Mouse (Mus musculus): ENCODE results near the gene Tjp3. TPM values are rescaled to one million over a fixed set of nuclear protein-coding genes. Genes with fewer than 3 reads are reported as not detected.
A peak's percentile ranks its signal among the peaks of the same experiment; 100 is the strongest.

The Tjp3 gene
- polyA plus RNA-seq, 1 experiment from 2014 or later = 3.2 TPM

GRCm38 (mm10) chr10:81297246-81297645 is 5.9 kb upstream of the Tjp3 start:
- Histone ChIP-seq H3K4me1 (replicated peaks) (peaks cover 36% of the 10 kb centered on the region), H3K36me3 (peaks cover 18% of the 10 kb centered on the region), H3K9me3 (no peaks in the 10 kb centered on the region), H3K4me2 (no peak overlapping the region), H3K27ac (0 out of 2 replicates have a peak overlapping the region, but pooled peaks have one; percentile 24), H3K9ac (replicated peaks) (no peak overlapping the region), H3K27me3 (peaks cover 2% of the 10 kb centered on the region), H3K4me3 (replicated peaks) (no peak overlapping the region)
- 79% methylated on average over 6 of the region's 6 CpGs for WGBS
- ATAC-seq (ENCODE audit: insufficient number of reproducible peaks, insufficient read depth, low FRiP score, low TSS enrichment, low read depth) = no peak

- WGBS = 85% methylated on average over 6 of the region's 6 CpGs
- Histone ChIP-seq H3K27ac (peak overlapping the region; percentile 19; the same call in 1 of the 2 replicates), H3K4me2 (peak overlapping the region; percentile 98; the same call in 1 of the 2 replicates), H3K9me3 (no peaks in the 10 kb centered on the region), H3K27me3 (peaks cover 22% of the 10 kb centered on the region), H3K9ac (replicated peaks) (no peak overlapping the region), H3K36me3 (peaks cover 18% of the 10 kb centered on the region), H3K4me3 (replicated peaks) (peak overlapping the region; percentile 78; the same call in 1 of the 2 replicates), H3K4me1 (replicated peaks) (peaks cover 31% of the 10 kb centered on the region)
- ATAC-seq (ENCODE audit: insufficient number of reproducible peaks, insufficient read depth, low FRiP score, low TSS enrichment, low read depth) = no peak
Measured at GRCm38 (mm10) chr10:81295185-81295584, 3.8 kb upstream of the Tjp3 start.

DNA sequence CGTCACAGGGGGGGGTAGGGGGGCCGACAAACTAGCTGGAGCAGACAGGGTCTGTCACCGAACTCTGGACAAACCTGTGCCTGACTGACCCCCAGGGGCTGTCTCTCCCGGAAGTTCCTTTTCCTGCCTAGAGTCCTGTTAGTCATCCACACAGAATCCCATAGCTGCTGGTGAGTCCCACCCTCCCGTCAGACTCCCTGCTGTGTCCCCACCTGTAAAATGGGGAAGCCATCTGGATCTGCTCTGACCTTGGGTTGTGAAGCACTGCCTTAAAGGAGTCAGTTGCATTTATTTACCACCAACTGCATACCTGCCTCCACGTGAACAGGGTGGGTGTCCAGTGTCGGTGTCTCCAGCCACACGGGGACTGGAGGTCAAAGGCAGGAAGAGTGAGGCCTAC is 3.1 kb upstream of the Tjp3 start:
- peaks cover 18% of the 10 kb centered on the region for H3K36me3 ChIP-seq
- H3K4me3 ChIP-seq (replicated peaks) = peak overlapping the region; percentile 78
- peaks cover 29% of the 10 kb centered on the region for H3K27me3 ChIP-seq
- ATAC-seq (ENCODE audit: insufficient number of reproducible peaks, insufficient read depth, low FRiP score, low TSS enrichment, low read depth) = no peak
- 42% methylated on average over 8 of the region's 8 CpGs for WGBS
- peak overlapping the region; percentile 83; the same call in 1 of the 2 replicates for H3K9ac ChIP-seq (replicated peaks)
- peaks cover 31% of the 10 kb centered on the region for H3K4me1 ChIP-seq (replicated peaks)
- H3K9me3 ChIP-seq = no peaks in the 10 kb centered on the region
- H3K4me2 ChIP-seq = peak overlapping the region; percentile 98
- no peak overlapping the region for H3K27ac ChIP-seq

DNA sequence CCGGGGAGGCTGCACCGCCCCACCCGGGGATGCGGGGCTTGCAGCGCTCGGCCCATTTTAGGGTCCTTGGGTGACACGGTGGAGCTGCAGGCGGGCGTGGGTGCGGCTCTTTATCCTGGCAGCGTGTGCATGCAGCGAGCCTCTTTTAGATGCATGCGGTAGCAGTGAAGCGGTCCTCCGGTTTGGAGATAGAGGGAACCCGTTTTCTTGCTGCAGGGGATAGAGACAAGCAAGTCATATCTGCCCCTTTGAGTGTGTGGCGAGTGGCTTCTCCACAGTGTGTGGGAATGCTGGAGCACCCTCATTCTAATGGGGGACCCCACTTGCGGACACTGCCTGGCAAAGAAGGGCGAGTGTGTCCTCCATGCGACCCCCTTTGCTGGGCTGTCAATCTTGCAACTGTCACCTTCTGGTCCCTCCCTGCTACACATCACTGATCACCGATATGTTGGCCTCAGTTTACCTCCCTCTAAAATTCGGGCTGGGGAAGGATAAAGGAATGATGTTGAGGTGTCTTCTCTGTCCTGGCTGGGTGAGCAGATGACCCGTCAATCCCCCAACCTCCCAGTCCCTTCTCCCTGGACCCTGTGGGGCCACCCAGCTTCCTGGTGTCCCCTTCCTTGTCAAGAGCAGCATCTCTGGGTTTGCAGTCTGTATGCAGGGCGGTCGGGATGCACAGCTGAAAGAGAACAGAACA is 2.1 kb upstream of the Tjp3 start:
- Histone ChIP-seq H3K9ac (replicated peaks) (peak overlapping the region; percentile 83), H3K4me1 (replicated peaks) (peaks cover 31% of the 10 kb centered on the region), H3K9me3 (no peaks in the 10 kb centered on the region), H3K27ac (peak overlapping the region; percentile 86; the same call in 1 of the 2 replicates), H3K27me3 (peaks cover 36% of the 10 kb centered on the region), H3K4me2 (peak overlapping the region; percentile 98), H3K4me3 (replicated peaks) (peak overlapping the region; percentile 78), H3K36me3 (peaks cover 16% of the 10 kb centered on the region)
- no peak for ATAC-seq (ENCODE audit: insufficient number of reproducible peaks, insufficient read depth, low FRiP score, low TSS enrichment, low read depth)
- 3% methylated on average over 25 of the region's 25 CpGs for WGBS

DNA sequence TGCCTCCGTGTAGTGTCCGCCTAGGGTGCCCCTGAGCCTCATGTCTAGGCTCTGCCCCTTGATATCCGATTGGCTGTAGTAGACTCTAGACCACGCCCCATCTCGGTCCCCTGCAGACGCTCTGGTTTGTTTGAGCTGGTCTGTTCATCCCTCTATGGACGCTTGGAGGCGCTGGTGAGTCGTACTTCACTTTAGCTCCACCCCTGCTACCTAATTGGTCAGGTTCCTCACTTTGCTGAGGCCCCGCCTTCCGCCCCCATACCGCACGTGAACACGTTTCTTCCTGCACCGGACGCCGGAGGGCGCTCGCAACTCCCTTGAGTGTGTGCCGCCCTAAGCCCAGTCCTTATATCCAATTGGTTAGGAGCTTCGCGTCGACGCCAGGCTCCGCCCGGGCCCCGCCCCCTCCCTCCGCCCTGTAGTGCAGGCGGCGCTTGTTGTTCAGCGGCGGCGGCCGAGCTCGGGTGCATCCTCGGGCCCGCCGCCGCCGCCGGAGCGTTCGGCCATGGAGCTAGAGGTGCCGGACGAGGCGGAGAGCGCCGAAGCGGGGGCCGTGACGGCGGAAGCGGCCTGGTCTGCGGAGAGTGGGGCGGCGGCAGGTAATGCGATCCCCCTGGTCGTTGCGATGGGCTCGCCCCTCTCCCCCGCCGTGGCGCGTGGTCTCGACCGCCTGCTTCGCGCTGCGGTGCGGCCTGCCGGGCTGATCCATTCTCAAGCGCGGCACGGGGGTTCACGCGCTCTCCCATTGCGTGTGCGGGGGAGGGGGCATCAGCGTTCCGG is 1.4 kb upstream of the Tjp3 start, which contains the start of gene Pip5k1c:
Pip5k1c (plus strand) TSS at position 410 of the 780 bp plus-strand sequence.
- H3K9ac ChIP-seq (replicated peaks) = peak within 1 kb of the TSS; percentile 83
- H3K27ac ChIP-seq = peak within 1 kb of the TSS; percentile 86
- peak within 1 kb of the TSS; percentile 78 for H3K4me3 ChIP-seq (replicated peaks)
- peaks cover 31% of the 10 kb centered on the region for H3K4me1 ChIP-seq (replicated peaks)
- peaks cover 10% of the 10 kb centered on the region; the same call in 1 of the 2 replicates for H3K36me3 ChIP-seq
- peak; percentile 94 for ATAC-seq (ENCODE audit: insufficient number of reproducible peaks, insufficient read depth, low FRiP score, low TSS enrichment, low read depth)
- no peaks in the 10 kb centered on the region for H3K9me3 ChIP-seq
- H3K27me3 ChIP-seq = peaks cover 43% of the 10 kb centered on the region
- peak within 1 kb of the TSS; percentile 98 for H3K4me2 ChIP-seq
- under 1% methylated on average over 53 of the region's 80 CpGs for WGBS

GRCm38 (mm10) chr10:81290698-81291460 is 502 bp downstream of the Tjp3 start:
- H3K4me1 ChIP-seq (replicated peaks) = peaks cover 25% of the 10 kb centered on the region
- WGBS = 16% methylated on average over 24 of the region's 24 CpGs
- no peaks in the 10 kb centered on the region for H3K9me3 ChIP-seq
- H3K4me2 ChIP-seq = 0 out of 2 replicates have a peak overlapping the region, but pooled peaks have one; percentile 17
- H3K4me3 ChIP-seq (replicated peaks) = peak overlapping the region; percentile 16; the same call in 1 of the 2 replicates
- H3K27me3 ChIP-seq = peaks cover 61% of the 10 kb centered on the region
- H3K36me3 ChIP-seq = peaks cover 10% of the 10 kb centered on the region; the same call in 1 of the 2 replicates
- H3K9ac ChIP-seq (replicated peaks) = 0 out of 2 replicates have a peak overlapping the region, but pooled peaks have one; percentile 31
- ATAC-seq (ENCODE audit: insufficient number of reproducible peaks, insufficient read depth, low FRiP score, low TSS enrichment, low read depth) = no peak
- H3K27ac ChIP-seq = no peak overlapping the region

GRCm38 (mm10) chr10:81289811-81290210 is 1.6 kb downstream of the Tjp3 start:
- H3K27ac ChIP-seq = no peak overlapping the region
- H3K36me3 ChIP-seq = peaks cover under 1% of the 10 kb centered on the region; the same call in 1 of the 2 replicates
- H3K27me3 ChIP-seq = peaks cover 70% of the 10 kb centered on the region
- H3K4me3 ChIP-seq (replicated peaks) = no peak overlapping the region
- 63% methylated on average over 14 of the region's 14 CpGs for WGBS
- no peak overlapping the region for H3K4me2 ChIP-seq
- H3K4me1 ChIP-seq (replicated peaks) = peaks cover 21% of the 10 kb centered on the region
- H3K9me3 ChIP-seq = no peaks in the 10 kb centered on the region
- ATAC-seq (ENCODE audit: insufficient number of reproducible peaks, insufficient read depth, low FRiP score, low TSS enrichment, low read depth) = no peak
- no peak overlapping the region for H3K9ac ChIP-seq (replicated peaks)

DNA sequence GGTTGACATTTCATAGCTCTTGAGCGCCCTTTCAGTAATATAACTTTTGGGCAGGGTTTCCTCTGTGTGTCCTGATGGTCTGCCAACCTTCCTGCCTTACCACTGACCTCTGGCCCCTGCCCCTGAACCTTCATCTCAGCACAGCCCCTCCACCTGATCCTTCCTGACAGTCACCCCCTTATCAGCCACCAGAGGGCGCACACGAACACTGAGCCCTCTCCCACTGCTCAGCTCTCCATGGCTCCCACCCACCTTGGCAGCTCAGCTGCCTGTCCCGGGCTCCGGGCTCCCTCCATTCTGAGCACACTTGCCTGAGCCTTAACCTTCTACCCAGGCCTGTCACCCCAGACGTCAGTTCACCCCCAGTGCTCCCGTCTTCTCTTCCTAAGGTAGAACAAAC is 2.1 kb downstream of the Tjp3 start:
- no peak overlapping the region for H3K4me2 ChIP-seq
- H3K9ac ChIP-seq (replicated peaks) = no peak overlapping the region
- H3K4me1 ChIP-seq (replicated peaks) = peaks cover 17% of the 10 kb centered on the region
- no peaks in the 10 kb centered on the region for H3K9me3 ChIP-seq
- H3K36me3 ChIP-seq = no peaks in the 10 kb centered on the region
- no peak overlapping the region for H3K27ac ChIP-seq
- 2% methylated on average over 7 of the region's 7 CpGs for WGBS
- no peak overlapping the region for H3K4me3 ChIP-seq (replicated peaks)
- H3K27me3 ChIP-seq = peaks cover 75% of the 10 kb centered on the region
- no peak for ATAC-seq (ENCODE audit: insufficient number of reproducible peaks, insufficient read depth, low FRiP score, low TSS enrichment, low read depth)

DNA sequence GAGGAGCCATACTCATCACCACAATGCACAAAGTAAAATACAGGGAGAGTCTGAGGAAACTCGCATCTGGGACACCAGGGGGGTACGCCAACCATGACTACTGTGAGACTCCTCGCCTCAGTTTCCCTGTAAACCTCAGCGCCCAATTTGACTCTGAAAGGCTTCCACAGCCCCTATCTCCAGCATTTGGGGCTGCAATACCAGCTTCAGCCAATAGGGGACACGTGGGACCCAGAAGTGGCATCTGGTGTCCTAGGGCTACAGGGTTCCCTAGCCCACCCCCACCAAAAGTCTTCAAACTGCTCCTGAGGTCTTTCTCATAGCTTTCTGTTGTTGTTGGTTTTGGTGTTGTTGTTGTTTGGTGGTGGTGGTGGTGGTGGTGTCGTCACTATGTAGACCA is 2.8 kb downstream of the Tjp3 start:
- peaks cover 10% of the 10 kb centered on the region for H3K4me1 ChIP-seq (replicated peaks)

DNA sequence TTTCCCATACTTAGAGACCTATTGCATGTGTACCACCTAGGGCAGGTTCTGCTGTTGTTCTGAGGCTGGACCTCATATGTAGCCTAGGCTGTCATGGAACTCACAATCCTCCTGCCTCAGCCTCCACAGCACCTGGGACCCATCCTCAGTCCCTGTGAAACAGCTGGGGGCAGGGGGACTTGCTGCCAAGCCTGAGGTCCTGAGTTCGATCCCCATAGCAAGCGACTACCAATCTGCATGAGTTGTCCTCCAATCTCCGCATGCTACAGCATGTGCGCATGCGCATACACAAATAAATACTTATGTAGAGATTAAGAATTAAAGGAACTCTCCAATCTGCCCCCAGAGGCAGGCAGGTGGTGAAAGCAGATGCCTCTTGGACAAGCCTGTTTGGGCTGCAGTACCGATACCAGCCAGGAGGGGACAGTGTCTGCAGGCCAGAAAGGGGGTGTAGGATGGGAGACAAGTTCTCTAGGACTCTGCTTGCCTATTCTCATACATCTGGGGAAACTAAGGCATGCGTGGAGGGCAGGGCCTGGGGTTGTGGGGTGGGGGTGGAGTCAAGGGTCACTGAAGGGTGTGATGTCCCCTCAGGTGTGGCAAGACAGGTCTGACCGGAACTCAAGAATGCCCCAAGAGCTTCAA is 3.7 kb downstream of the Tjp3 start:
- Histone ChIP-seq H3K27me3 (peaks cover 92% of the 10 kb centered on the region), H3K4me3 (replicated peaks) (no peak overlapping the region), H3K9ac (replicated peaks) (no peak overlapping the region)

More for the DNA sequence above, 2.8 kb downstream of the Tjp3 start:
- ATAC-seq (ENCODE audit: insufficient number of reproducible peaks, insufficient read depth, low FRiP score, low TSS enrichment, low read depth) = no peak
- Histone ChIP-seq H3K9ac (replicated peaks) (no peak overlapping the region), H3K27me3 (peaks cover 82% of the 10 kb centered on the region), H3K4me2 (no peak overlapping the region), H3K4me3 (replicated peaks) (no peak overlapping the region), H3K27ac (no peak overlapping the region), H3K9me3 (no peaks in the 10 kb centered on the region), H3K36me3 (no peaks in the 10 kb centered on the region)
- 28% methylated on average over 6 of the region's 6 CpGs for WGBS

More for the DNA sequence above, 3.7 kb downstream of the Tjp3 start:
- Histone ChIP-seq H3K36me3 (no peaks in the 10 kb centered on the region), H3K4me2 (no peak overlapping the region), H3K9me3 (no peaks in the 10 kb centered on the region), H3K27ac (no peak overlapping the region), H3K4me1 (replicated peaks) (peaks cover 6% of the 10 kb centered on the region; the same call in 1 of the 2 replicates)
- no peak for ATAC-seq (ENCODE audit: insufficient number of reproducible peaks, insufficient read depth, low FRiP score, low TSS enrichment, low read depth)
- 56% methylated on average over 8 of the region's 8 CpGs for WGBS

Measured in limb, embryonic 12.5 days (tissue).